Mouse (Mus musculus) layer of hippocampus, adult 9-11 months (tissue): ENCODE data around the gene Tubg1.
"Not testable (repeated sequence)": the region's sequence is repeated elsewhere in the genome, so short reads cannot be mapped to it uniquely, and the experiment has no call there.

Experiments
- DNase-seq: peaks from one replicate; pipeline ENCODE4 v3.0.0; 2022

Tubg1 gene

DNA sequence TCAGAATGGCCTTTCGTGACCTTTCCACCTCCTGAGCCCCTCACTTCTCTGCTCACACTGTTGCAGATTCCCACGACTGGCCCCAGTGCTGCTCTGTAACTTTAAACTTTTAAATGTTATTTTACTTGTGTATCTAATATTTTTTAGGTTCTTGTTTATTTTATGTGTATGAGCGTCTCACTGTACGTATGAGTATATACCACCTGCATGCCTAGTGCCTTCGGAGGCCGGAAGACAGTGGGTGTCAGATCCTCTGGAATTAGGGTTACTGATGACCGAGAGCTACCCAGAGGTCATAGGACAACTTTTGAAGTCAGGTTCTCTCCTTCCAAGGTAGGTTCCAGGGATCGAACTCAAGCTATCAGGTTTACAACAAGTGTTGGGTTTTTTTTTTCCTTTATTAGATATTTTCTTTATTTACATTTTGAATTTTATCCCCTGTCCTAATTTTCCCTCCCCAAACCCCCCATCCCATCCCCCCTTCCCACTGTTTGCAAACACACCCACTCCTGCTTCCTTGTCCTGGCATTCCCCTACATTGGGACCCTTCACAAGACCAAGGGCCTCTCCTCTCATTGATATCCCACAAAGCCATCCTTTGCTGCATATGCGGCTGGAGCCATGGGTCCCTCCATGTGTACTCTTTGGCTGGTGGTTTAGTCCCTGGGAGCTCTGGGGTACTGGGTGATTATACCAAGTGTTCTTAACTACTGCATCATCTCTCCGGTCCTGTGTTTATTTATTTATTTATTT is 22.7 kb downstream of the Tubg1 start:
- no peak for DNase-seq

GRCm38 (mm10) chr11:101143338-101144225 is 23.8 kb downstream of the Tubg1 start:
- peak; percentile 53 for DNase-seq

DNA sequence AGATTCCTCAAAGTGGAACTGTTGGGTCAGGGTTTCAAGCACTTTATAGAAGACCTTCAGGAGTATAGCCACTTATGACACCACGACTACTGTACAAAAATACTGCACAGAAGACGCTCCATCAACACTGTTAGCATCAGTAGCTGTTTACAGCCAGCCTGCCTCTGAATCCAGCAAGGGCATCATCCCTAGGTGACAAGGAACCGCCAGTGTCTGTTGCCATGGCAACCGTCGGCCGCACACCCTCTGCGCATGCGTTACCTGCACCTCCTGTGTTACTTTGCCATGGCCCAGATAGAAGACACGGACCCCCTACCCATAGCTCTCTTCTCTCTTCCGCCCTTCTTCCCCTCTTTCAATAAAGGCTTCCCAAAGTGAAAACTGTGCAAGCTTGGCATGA is 26.6 kb downstream of the Tubg1 start:
- no peak for DNase-seq

GRCm38 (mm10) chr11:101148751-101149150 is 29.0 kb downstream of the Tubg1 start:
- DNase-seq, result no peak

- no peak for DNase-seq
Observed at GRCm38 (mm10) chr11:101149178-101150105, 29.7 kb downstream of the Tubg1 start.

- no peak for DNase-seq
Observed at GRCm38 (mm10) chr11:101151063-101151462, 31.3 kb downstream of the Tubg1 start.

- DNase-seq, result no peak
Observed at GRCm38 (mm10) chr11:101152825-101153224, 33.1 kb downstream of the Tubg1 start.

GRCm38 (mm10) chr11:101154648-101155047 is 34.9 kb downstream of the Tubg1 start:
- DNase-seq, result no peak

DNA sequence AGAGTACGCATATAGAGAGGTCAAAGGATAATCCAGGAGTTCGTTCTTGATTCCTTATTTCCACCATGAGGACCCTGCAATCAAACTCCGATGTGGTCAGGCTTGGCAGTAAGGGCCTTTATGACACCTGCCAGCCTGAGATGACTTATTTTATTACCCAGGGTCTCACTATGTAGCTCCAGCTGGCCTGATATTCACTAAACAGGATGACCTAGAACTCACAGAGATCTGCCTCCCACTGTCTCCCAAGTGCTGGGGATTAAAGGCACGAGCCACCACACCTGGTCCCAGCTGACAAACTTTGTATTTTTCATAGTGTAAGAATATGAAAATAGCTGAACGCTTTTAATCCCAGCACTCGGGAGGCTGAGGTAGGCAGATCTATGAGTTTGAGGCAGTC is 35.4 kb downstream of the Tubg1 start:
- no peak for DNase-seq

DNA sequence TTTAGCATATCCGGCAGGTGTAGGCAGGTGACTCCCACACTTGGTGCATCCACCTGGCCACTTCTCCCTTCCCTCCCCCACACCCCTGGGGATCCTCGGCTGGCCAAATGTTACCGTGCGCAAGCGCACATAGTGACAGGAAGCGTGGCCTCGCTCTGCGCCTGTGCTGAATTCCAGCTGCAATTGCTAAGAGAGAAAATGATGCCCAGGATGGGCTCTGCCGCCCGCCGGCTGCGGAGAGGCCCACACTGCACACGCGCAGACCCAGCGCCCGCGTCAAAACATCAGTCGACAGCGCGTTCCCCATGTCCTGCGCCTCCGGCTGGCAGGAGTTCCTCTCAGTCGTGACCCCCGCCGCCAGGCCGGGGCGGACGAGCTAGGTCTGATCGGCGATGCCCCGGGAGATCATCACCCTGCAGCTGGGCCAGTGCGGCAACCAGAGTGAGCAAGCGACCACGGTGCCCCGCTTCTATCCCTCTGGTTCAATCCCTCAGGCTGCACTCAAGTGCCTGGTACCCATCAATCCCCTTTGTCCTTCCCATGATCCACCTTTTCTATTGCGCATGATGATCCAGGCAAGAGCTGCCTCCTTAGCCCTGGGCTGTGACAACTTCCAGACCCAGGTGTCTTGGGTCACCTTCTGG is 36.1 kb downstream of the Tubg1 start, which contains the start of gene Tubg2:
Gene Tubg2 (plus strand): TSS at position 180 of the 644 bp plus-strand sequence.
- peak; percentile 77 for DNase-seq

- not testable (repeated sequence) for DNase-seq
Observed at GRCm38 (mm10) chr11:101160151-101160550, 40.4 kb downstream of the Tubg1 start.

GRCm38 (mm10) chr11:101160981-101161505 is 41.3 kb downstream of the Tubg1 start:
- DNase-seq, result not testable (repeated sequence)

DNA sequence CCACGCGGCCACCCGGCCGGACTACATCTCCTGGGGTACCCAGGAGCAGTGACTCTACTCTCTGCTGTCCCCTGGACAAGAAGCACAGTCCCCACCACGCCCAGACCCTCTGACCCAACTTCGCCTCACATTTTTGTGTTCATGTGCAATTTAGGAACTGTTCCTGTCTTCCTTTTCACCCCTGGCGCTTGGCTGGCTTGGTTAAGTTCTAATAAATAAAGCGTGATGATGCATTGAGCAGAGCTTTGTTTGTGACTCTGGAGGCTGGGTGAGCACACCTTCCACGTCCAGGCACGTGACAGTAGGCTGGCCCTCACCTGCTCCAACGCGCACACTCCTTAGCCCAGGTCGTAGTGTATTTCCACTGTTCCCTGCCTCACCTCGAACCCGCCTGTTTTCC is 41.8 kb downstream of the Tubg1 start:
- DNase-seq, result no peak

DNA sequence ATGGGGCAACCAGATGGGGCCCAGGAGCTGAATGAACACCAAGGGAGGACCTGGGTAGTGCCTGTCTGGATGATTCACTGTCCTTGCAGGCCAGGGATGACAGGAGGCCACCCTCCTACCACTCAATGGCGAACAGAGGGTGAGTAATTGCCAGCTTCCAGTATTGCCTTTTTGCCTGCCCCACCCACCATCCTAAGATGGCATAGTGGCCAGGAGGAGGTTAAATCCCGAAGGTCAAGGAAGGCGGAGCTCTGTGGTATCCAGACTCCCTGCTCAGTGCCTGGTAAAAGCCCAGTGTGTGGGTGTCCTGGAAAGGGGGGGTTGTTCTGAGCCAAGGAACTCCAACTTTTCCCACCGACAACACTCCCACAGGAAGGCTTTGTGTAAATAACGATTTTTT is 42.6 kb downstream of the Tubg1 start:
- DNase-seq, result no peak

GRCm38 (mm10) chr11:101162772-101163171 is 43.0 kb downstream of the Tubg1 start:
- no peak for DNase-seq

DNA sequence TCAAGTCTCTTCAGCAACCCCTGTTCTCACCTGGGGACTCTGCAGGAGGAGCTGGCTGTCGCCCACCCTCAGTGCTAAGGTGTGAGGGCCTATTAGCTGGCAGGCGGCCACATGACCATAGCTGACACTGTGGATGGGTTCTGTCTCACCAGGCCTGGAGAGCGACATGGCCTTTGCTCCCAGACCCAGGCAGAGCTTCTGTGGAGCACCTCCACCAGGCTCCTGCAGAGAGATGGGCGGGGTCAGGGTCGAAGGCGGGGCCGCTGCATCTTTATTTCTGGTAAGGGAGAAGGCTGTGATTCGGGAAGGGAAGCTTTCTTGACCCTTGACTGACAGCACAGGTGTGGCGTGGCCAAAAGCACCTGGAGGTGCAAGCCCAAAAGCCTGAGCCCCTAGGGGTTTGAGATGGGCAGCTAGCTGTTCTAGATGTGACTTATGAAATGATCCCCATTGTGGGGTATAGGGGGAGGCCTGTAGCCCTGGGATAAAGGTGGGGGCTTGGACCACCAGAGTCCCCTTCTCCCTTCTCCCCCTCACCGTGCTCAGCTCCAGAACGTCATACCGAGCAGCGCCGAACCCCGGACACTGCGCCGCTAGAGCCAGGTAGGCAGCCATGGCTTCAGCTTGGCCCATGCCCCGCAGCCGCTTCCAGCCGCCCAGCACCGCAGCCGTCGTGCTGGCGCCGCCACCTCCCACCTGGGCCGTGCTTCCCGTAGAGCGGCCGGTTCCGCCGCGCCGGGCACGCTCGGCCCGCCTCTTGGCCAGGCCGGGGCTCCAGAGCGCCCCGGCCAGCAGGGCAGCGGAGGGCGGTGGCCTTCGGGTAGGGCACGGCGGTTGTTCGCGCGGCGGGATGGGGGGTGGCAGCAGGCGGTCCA is 44.0 kb downstream of the Tubg1 start:
- DNase-seq, result no peak

DNA sequence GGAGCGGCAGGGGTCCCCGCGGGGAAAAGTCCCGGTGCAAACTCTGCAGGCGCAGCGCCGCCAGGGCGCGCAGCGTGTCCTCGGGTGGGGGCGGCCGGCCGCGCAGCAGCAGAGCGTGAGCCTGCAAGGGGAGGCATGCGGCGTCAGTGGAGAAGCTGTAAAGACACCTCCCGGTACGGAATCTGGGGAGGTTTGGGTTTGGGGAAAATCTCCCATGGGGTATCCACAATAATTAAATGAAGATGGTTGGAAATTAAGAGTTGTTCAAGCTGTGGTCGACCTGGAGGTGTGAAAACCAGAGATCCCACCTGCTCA is 44.6 kb downstream of the Tubg1 start:
- no peak for DNase-seq

DNA sequence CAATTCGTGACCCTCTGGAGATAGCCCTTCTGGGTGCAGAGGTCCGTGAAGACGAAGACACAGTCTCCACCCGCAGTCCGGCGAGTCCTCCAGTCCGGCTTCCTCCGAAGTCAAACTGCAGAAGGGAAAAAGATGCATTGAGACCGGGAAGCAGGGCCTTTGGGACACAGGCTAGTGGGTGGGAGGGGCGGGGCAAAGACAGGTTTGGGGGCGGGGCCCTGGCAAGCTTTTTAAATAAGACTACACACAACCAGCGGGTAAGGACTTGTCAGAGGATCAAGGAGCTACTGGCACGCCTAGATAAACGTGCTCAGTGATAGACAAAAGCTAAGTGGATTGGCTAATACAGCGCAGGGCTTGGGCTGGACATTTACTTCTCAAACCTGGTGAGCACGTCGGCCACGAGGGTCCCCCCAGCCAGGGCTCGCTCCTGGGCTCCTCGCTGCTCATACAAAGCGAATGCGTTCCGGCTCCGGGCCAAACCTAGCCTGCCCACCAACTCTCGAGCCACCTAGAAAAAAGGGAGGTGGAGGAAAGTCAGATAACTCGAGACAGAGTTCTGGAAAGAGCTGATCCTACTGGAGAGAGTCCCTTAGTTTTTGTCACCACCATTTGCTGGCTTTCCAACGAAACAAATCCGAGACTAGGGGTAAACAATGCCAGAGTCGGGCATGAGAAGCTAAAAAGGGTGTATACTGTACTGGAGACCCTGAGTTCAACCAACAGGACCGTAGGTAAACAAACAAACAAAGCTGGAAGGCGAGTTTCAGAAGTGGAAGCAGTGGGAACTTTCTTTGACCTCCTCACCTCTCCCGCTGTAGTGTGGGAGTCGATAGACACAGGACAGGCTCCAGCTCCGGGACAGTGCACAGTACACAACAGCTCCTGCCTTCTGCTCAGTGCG is 45.2 kb downstream of the Tubg1 start:
- DNase-seq, result no peak

DNA sequence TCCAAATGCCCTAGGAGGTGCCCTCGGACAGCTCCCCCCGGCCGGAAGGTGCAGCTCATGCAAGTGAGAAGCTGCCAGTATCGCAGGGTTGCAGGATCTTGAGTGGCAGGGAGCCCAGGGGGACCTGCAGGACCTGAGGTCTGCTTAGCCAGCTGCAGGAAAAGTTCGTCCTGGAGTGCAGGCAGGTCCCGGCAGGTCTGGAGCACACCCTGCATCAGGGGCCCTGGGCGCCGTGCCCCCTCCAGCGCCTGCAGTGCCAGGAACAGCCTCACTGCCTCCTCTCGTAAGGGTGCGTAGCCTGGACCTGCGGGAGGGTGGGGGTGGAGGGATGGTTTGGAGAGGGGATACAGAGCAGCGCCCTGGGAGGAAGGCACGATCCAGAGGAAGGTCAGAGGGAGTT is 46.6 kb downstream of the Tubg1 start:
- DNase-seq, result no peak
